Mouse (Mus musculus) neutrophil, adult 59 days (primary cell): ENCODE measurements around the gene Garnl3. TPM values are rescaled to one million over a fixed set of nuclear protein-coding genes. Genes with fewer than 3 reads are reported as not detected.

ENCODE experiments used
- total RNA-seq, 2 experiments: library from RNA; stranded (reverse); gene quantifications; 1 replicate in 1 of 2; 2 replicates in 1 of 2; pipeline ENCODE4 v1.2.4; 2023

Garnl3 gene
- under 1 TPM; 0.42 to 0.73 TPM for total RNA-seq

GRCm38 (mm10) chr2:33131500-33132092 is at the start of gene Garnl3:
TSS of gene Garnl3 (minus strand) at chr2:33131654.

DNA sequence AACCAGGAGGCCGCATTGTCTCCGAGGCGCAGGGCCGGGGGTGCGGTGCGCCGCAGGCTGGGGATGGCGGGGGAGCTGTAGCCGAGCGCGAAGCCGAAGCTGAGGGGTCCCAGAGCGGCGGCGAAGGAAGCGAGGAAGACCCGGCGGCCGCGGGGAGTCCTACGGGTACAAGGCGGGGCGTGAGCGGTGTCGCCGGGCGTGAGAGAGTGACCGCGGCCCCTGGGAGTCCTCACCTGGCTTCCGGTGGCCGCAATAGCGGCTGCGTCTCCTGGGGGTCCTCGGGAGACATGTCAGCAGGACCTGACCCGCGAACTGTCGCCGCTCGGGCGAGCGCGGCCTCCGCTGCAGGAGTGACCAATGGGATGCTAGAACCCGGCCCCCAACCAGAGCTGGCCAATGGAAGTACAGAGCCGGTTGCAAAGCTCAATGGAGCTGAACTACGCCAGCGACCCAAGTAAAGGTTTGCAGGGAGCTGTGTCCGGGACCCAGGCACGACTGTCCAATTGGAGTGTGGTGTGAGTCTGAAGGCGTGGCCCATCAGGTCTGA is 149.7 kb downstream of the Garnl3 start, which contains the start of gene Slc2a8:
TSS of gene Slc2a8 (minus strand) at position 359 of the 547 bp plus-strand sequence.

DNA sequence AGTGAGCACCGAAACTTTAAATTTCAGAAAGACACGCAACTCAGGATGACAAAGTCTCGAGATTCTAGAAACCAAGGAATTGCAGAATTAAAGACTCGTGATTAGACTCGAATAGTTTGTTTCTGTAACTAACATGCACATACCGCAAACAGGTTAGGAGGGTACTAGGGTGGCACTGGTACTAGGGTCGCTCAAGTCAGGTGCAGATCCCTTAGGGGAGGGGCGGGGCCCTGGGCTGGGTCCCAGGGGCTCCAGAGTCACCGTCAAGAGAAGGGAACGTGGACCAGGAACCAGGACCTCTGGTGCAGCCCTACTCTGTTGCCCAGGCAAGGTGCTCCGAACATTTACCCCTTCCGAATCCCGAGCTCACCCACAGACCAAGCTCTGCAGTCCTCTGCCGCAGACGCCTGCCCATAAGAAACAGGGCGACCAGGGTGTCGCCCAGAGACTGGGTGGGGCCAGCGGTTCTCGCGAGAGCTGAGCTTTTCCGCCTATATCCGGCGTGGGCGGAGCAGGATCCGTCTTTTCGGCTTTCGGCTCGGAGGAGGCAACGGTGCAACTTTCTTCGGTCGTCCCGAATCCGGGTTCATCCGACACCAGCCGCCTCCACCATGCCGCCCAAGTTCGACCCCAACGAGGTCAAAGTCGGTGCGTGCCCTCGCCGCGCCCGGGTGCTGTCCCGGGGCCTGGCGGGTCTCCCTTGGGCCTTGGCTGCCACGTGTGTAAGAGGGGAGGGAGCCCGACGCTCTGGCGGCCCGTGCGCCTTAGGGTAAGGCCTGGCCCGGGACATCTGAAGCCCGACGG is 170.1 kb downstream of the Garnl3 start, which contains the start of the genes Rpl12 and Lrsam1:
TSS of gene Rpl12 (plus strand) at position 368 of the 804 bp plus-strand sequence.
TSS of gene Lrsam1 (minus strand) at position 423 of the 804 bp plus-strand sequence.

Other genes with a start within 250 kb of the Garnl3 start
- 100 to 1,000 TPM; 131 to 156 TPM for gene Rpl12, start 170.1 kb downstream of the Garnl3 start, total RNA-seq
- 10 to 100 TPM; 35.7 to 37.7 TPM for gene Lrsam1, start 170.0 kb downstream of the Garnl3 start, total RNA-seq
- gene Slc2a8, start 149.6 kb downstream of the Garnl3 start, total RNA-seq, result 1 to 10 TPM; 4.4 to 4.5 TPM
- 1 to 10 TPM; 1.0 to 2.1 TPM for gene Angptl2, start 84.4 kb upstream of the Garnl3 start, total RNA-seq
- 10 to 100 TPM; 33.6 to 35.8 TPM for gene Ralgps1, start 239.8 kb upstream of the Garnl3 start, total RNA-seq